Mouse (Mus musculus): ENCODE measurements at regions not wholly inside any gene's neighbourhood (a gene's known extent, or its start where the extent isn't known, plus 50 kb on each side); places are given as distances from the start of the nearest gene placed in this dataset.

- TF ChIP-seq CTCF (IDR thresholded peaks at IDR 0.05; ENCODE audit: low read depth, low read length) (no peak), GATA1 (IDR thresholded peaks at IDR 0.05; ENCODE audit: borderline replicate concordance, low read length) (no peak)
Measured at GRCm38 (mm10) chr1:95508718-95509117, 158.7 kb downstream of the St8sia4 start.

Measured in G1E (cell line).